Mouse (Mus musculus) embryo, embryonic 10 days (tissue): ENCODE results near the gene Qtrt2.

Experiments used
- DNase-seq: peaks from one replicate; pipeline ENCODE4 v3.0.0-alpha.2; 2015; ENCODE audit warnings: low spot score

Gene Qtrt2

DNA sequence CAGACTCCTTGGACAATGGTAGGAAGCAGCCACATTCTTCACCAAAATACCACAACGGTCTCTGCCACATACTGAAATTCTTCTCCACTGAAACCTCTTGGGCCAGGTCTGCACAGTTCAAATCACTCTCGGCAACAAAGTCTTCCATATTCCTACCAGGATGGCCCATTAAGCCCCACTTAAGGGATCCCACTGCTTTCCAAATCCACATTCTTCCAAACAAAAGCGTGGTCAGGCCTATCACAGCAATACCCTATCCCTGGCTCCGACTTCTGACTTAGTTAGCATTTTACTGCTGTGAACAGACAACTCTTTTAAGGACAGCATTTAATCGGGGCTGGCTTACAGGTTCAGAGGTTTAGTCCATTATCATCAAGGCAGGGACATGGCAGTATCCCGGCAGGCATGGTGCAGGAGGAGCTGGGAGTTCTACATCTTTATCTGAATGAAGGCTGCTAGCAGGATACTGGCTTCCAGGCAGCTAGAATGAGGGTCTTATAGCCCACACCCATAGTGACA is at the start of gene Qtrt2:
Gene Qtrt2 (minus strand): TSS at position 469 of the 519 bp plus-strand sequence.
- DNase-seq = no peak

DNA sequence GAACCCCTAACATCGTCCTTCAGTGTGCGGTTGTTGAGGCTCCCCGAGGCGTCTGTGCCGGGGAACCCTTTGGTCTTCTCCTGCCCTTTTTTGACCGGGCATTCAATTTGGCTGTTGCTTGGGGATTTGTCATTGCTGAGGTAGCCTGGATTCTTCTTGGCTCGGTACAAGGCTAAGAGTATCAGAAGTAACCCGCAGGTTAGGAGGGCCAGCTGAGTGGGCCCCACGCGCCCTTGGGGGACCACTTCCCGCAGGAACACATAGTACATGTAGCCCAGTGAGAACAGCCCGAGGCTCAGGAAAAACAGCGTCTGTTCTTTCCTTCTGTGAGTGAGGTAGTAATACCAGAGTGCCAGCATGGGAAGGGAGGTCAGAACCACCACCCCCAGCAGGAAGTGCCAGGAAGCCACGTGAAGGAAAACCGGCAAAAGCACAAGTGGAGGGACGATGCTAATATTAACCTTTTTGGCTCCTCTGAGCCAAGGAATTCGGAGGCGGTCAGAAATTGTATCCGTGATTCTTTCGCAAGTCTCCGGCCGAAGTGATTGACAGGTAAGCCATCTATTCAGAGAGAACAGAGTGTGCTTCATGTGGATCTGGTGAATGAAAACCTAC is 47.1 kb upstream of the Qtrt2 start:
- no peak for DNase-seq

DNA sequence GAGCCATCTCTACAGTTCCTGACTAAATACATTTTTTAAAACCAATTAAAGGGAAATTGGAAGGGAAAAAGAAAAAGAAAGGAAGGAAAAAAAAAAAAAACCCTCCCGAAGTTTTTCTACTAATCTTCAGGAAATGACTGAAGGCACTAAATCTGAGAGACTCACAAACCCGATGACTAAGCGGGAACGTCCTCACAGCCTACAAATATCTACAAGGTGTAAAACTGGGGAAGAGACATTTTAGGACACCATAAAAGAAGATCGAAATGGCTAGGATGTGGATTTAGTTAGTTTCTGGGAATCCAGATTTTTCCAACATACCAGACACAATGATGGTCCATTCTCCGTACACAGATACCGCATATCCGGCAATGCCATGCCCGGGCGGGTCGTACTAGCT is 46.5 kb upstream of the Qtrt2 start:
- no peak for DNase-seq

DNA sequence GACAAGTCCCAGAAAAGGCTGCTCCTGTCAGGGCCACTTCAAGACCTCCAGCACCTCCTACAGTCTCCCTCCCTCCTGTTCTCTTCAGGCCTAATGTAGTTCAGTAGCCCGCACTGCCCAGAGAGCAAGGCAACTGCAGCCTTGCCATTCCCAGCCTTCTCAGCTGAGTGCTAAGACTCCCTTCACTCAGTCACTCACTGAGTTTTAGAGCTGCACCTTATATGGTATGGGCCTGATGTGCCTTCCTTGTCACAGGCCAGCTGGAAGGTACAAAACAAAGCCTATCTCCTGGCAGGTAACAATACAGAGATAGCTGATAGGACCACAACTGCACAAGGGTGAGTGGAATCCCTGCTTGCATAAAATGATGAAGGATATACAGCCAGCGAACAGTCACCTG is 45.8 kb upstream of the Qtrt2 start:
- DNase-seq = no peak

DNA sequence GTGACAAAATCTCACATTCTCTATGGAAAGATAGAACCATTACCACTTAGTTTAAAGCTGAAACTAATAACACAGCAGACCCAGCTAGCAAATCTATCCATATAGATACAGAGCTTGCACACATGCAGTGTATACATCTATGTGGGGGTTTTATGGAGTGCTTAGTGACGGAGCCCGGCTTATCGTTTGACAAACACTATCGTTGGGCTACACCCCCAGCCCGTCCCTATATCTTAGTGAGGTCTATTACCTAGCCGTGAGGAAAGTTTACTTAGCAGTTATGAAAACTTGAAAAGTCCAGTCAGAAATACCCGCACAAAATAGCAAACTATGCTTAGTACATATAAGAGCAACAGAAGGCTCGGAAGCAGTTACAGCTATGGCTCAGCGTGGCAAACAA is 45.1 kb upstream of the Qtrt2 start:
- no peak for DNase-seq

DNA sequence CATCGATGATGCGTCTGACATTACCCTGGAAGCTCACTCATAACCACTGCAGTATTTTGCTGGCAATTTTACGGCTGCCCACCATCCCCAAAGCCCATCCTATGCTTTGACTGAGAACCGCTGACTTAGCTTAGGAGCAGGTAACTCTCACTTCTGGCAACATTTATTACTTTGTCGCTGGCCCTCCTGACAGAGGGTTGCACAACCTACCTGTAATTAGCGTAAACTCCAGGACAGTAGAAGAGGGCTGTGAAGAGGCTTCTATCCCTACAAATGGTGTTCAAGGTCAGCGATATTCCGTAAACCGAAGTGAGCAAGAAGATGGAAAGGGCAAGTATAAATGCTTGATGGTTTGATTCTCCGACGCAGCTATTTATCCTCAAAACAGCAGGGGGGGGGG is 44.6 kb upstream of the Qtrt2 start:
- no peak for DNase-seq

DNA sequence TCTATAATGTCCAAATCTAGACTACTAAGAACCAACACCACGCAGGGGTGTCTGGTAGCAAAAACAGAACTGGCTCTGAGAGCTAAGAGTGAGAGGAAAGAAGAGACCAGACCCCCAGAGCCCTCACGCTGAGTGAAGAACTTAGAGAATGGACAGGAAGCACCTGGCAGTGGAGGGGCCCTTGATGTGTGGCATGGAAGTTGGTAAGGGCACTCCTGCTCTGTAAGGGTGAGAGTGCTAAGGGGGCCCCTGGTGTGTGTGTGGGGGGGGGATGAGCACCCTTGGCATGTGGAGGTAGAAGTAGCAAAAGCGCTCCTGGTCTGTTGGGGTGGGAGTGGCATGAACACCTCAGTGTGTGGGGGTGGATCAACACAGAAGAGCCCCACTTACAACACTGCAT is 43.8 kb upstream of the Qtrt2 start:
- no peak for DNase-seq

DNA sequence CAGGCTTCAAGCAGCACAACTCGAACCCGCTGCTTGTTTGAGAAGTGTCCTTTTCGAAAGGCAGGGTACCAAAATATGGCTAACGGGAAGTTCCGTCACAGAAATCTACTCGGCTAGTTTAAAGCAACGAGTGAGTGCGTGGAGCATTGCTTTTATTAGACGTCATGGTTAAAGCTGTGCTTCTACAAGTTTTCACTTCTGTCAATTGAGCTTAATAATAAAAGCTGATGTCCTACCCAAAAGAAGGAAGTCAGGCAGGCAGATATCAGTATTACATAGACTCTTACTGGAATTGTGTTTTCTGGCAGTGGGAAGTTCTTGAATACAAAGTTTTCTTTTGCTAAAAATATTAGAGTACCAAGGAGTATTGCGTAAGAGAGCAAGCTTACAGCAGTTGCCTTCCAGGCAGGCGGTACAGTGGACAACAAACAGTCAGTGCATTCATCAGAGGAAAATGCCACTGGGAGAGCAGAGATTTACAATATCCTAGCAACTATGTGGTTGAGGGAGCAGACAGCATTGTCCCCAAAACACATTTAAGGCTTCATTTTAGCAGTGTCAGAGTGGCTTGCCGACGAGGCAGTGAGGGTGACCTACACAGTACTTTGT is 39.3 kb upstream of the Qtrt2 start:
- DNase-seq = no peak

DNA sequence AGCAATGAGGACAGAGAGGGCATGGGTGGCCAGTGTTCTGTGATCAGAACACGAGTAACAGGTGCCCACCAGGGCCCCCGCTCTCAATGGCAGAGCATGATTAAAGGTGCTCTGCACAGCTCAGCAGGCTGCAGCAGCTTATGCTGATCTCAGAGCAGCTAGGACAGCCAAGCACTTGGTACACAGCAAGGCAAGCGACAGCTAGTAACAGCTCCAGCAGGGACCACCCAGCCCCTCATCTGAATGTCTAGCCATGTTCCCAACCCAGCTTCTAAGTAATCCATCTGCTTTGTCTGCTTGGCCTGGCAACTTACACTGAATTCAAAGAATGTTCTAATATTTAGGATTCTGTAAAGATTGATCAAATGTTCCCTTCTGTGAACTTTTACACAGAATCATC is 37.2 kb upstream of the Qtrt2 start:
- DNase-seq = no peak

DNA sequence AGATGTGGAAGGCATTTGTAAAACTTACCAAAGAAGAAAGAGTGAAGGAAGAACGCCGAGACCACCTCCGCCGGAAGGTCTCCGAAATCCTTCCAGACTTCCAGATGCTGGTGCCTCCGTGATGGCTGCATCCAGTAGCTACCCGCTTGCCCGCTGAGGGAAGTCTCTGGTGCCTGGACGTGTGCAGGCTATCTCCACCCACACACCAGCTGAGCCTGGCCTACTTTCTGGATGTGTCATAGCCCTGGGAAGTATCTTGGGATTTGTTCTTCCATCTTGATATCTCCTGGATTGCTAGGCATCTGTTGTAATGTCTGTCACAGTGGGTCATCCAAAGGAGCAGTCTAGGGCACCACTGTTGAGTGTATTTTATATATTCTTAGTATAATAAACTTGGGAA is 36.7 kb upstream of the Qtrt2 start:
- no peak for DNase-seq

DNA sequence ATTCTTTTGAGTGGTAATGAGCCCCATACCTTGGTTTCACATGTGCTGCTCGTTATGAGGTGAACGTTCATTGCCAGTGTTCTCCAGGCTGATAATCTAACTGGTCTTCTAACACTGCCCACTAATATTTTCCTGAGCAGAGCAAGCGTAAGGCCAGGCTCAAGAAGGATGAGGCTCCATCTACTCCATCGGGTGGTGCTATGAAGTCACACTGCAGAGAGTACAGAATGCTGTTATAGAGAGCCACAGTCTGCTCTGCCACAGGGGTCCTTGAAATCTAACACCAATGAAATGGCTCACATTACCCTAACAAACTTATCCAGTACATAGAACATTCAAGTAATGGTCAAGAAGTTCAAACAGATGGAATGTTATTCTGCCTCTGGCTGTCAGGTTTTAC is 31.4 kb upstream of the Qtrt2 start:
- no peak for DNase-seq

DNA sequence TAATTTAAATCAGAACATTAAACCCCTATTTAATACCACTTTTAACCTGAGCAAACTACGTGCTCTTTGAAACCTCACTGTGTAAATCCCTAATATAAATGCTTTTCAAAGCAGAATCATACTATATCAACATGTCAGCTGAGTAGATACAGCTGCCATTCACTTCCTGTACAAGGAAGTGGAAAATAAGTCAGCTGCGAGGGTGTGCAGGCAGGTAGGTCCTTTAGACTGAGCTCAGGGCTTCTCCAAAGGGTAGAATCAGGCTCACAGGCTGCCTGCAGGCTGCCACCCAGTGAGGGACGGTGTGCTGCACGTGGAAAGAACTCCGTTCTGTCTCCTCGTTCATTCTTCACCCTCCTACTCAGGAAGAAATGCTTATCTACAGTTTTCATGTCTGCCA is 28.3 kb upstream of the Qtrt2 start:
- DNase-seq = no peak

DNA sequence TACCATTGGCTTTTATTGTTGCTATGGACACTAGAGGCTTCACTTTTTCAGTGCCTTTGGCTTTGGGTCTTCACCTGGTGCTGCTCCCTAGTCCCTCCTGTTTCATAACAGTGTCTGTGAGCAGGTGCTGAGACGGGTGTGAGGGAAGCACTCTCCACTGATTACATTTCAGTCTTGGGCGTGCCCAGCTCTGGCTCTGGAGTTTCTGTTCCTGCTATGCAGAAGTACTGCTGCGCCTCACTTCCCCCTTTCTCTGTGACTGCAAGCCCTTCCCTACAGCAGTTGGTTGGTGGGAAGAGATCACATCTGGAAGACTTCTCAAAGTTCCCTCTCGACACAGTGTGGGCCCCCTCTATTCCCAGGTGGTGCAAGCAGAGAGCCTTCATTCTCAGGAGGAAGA is 25.0 kb upstream of the Qtrt2 start:
- DNase-seq = no peak

DNA sequence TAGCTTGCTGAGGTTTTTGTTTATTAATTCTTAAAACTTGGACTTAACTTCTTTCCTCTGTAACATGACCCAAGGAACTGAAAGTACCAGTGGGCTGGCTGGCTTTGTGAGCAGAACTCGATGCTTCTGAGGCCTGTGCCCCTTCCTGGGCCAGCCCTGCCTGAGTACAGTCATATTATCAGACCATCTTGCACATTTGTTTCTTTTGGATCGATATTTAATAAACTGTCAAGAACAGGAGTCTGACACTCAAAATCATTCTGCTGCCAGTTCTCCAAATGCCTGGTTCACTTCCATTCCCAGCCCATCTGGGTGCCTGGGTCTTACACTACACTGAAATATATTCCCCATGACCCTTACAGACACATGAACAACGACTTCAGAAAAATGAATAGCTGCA is 19.3 kb upstream of the Qtrt2 start:
- no peak for DNase-seq

DNA sequence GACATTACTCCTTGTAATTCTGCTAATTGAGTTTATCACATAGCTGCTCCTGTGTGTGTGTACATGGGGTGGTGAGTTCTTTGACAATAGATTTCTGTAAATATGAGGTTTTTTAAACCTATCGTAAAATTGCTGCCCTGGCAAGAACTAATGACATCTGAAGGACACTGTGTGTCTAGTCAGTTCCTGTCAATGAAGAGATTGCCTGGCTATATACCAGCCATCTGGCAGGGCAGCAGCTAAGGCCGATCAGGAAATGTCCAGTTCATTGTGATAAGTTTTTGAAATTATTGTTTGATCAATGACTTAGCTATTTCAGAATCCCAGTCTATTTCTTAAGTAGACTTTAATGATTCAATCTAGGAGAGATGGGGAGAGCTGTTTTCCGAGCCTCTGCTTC is 18.7 kb upstream of the Qtrt2 start:
- DNase-seq = no peak

DNA sequence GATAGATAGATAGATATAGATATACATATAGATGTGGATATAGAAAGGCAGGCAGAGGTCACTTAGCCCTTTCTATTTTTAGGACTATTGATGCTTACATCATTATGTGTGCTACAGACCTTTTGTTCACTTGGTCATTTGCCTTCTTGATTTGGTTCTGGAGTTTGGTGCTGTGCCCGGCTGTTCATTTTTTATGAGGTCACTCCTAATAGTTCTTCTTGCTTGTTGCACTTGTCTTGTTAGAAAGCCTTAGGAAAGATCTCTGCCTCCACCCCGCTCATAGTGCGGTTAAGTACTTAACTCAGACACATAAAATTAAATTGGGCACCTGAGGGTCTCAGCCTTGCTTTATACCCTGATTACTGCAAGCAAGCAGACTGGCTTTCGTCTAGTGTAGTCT is 14.2 kb upstream of the Qtrt2 start:
- no peak for DNase-seq

DNA sequence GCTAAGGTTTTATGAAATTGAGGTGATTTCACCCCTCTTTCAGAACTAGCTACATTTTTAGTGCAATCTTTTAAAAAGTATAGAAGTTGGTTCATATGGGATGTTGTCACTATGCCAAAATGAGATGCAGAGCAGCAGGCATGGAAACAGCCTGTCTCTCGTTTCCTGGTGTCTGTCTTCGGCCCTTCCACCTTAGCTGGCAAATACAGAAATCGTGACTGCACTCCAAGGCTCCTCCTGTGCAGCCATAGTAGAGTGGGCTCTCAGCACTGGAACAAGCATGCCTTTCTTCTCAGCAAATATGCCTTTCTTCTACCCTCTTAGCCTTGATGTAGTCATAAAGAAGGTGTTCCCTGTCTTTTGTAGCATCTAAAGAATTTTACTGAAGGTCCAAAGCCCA is 9.3 kb upstream of the Qtrt2 start:
- DNase-seq = no peak

DNA sequence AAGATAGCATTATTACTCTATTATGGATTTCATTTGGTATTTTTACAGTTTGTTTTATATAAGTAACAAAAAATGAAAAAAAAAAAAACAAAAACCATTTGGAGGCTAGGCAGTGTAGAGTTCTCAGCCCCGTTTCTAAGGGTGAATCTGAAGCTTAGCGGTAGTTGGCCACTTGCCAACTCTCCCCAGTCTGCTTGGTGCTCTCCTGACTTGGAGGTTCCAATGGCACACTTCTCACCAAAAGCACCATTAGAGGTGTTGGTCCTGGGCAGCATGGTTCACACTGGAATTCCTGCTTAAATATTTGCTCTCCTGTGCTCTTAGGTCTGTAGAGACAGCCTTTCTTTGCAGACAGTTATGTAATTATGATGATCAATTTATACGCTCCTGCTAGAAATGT is 8.8 kb upstream of the Qtrt2 start:
- no peak for DNase-seq

DNA sequence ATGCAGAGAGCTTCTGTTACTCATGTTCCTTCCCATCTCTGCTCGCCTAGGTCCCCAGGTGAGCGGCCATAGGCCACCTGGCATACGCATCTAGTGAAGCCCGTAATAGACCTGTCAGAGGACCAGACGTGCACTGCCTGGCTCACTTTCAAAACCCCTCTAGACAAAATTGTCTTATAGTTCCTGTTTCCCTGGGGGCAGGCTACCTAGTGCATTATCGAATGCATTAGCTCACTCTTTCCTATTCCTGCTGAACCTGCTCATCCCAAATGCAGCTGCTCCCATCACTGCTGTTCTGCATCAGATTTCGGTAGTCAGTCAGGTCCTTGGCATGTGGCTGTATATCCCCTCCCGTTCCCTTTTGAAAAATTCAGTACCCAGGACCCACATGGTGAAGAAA is 8.2 kb upstream of the Qtrt2 start:
- DNase-seq = no peak

DNA sequence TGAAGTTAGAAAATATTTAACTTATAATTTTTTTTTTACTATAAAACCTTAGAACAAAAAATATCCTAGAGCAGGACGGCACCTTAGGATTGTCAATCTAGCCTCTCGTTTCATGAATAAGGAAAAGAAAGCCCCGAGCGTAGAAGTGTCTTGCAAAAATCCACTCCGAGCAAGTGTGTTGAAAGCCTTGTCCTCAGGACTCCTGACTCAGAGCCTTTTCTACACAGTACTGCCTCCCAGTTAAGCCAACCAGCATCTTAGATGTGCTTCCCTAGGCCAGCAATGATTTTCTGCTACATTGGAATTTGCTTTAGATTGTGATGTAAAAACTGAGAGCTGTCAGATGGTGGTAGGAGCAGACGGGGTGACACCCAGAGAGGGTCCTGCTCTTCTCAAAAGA is 6.4 kb upstream of the Qtrt2 start:
- DNase-seq = no peak

DNA sequence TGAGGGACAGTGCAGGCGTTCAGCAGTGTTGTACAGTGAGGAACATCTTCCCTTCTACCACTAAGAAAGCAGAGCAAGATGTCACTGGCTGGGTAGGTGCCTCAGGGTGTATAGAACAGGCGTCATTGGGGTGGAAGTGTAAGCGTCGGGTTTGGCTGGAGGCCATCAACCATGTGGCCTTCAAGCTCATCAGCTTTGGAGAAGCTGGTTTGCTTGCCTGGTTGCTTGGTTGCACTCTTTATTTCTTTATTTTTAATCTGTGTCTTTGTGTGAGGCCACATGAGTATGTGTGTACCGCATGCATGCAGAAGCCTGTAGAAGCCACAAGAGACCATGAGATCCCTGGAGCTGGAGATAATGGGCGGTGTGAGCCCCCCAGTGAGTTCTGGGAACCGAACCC is 5.7 kb upstream of the Qtrt2 start:
- DNase-seq = no peak

DNA sequence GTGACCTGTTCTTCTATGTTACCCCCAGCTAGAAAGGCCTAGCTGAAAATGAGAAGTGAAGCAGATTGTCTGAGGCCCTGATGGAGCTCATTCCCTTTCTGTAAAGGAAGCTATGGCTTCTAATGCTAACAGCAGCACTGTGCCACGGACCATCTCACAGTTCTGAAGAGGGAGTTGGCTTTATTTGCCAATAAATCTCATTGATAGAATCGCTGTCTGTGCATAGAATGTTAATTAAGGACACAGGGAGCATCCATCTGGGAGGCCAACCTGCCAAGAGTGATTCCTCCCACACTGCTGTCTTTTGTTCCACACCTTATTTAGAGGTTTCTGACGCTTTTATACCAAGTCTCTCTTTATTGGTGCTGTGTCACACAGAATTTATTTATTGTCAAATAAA is 4.9 kb upstream of the Qtrt2 start:
- no peak for DNase-seq

DNA sequence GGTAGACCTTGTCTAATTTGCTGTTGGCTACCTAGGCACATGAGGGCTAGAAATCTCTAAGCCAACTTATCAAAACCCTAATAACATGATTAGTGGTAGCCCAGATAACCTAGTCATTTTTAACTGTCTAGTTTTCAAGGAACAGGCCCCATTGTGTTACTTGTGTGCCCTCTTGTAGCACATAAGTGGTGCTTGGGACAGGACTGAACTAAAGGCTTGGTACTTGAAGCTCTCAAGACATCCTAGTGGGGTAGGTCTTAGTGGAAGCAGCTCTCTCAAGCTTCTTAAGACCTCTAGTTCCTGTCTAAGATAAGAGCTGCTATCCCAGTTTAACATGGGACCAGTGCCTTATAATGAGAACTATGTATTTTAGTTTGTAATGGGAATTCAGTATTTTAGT is 4.0 kb upstream of the Qtrt2 start:
- DNase-seq = no peak

DNA sequence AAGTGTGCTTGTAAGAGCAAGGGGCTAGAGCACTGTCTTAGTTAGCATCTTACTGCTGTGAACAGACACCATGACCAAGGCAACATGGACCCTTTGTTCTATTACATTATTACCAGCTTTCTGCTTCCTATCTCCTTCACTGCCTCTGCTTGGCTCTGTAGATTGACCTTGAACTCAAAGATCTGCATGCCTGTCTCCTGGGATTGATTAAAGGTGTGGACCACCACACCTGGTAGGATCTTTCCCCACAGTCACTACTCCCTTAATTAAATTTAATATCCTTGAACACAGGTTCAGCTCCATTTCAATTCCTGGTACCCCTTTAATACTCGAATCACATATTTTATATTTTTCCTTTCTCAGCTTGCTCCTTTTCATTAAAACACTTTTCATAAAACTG is 763 bp downstream of the Qtrt2 start:
- no peak for DNase-seq
